Mouse (Mus musculus): ENCODE data around the gene Dennd2c. TPM values are rescaled to one million over a fixed set of nuclear protein-coding genes. Genes with fewer than 3 reads are reported as not detected.

Dennd2c gene
- polyA plus RNA-seq (2015; fragmentation: Nextera tagmentation; extraction: Ambion mirVana), result 6.4 TPM in 2 replicates

DNA sequence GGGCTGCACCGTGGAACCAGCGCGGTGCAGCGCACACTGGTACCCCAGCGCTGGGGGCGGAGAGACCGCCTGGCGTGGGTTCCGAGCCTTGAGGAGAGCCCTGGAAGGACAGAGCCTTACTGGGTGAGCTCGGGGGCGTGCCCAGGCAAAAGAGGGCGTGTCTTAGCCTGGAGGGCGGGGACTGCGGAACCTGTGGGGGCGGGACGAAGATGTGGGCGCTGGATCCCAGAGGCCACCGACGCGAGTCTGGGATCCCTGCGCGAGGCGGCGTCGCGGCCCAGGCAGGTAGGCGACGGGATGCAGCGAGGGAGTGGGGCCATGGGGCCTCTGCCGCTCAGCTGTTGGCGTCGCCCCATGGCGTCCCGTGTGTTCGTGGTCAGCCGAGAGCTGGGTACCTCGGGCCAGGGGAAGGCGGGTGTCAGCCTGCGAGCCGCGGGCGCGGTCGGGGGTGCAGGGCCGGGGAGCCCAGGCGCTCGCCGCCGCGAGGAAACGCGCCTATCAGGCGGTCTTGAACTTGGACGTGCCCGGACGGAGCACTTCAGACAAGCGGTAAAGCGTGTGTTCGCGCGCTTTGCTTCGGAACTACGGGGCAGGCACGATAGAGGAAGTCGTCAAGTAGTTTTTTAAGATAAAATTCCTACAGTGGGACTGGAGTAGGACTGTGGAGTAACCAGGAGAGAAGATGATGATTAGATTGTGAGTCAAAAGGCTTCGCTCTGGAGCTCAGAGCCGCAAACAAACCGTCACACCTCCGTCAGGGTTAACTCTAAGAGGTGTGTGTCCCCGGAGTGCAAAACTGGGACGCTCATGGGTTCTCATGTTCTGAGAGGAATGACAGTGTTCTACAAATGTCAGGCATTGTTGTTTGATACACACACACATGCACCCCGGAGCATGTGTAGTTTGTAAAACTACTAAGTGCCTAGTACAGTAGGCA, at the start of gene Dennd2c:
Gene Dennd2c, plus strand, starts transcription at position 151 of the 937 bp plus-strand sequence.

DNA sequence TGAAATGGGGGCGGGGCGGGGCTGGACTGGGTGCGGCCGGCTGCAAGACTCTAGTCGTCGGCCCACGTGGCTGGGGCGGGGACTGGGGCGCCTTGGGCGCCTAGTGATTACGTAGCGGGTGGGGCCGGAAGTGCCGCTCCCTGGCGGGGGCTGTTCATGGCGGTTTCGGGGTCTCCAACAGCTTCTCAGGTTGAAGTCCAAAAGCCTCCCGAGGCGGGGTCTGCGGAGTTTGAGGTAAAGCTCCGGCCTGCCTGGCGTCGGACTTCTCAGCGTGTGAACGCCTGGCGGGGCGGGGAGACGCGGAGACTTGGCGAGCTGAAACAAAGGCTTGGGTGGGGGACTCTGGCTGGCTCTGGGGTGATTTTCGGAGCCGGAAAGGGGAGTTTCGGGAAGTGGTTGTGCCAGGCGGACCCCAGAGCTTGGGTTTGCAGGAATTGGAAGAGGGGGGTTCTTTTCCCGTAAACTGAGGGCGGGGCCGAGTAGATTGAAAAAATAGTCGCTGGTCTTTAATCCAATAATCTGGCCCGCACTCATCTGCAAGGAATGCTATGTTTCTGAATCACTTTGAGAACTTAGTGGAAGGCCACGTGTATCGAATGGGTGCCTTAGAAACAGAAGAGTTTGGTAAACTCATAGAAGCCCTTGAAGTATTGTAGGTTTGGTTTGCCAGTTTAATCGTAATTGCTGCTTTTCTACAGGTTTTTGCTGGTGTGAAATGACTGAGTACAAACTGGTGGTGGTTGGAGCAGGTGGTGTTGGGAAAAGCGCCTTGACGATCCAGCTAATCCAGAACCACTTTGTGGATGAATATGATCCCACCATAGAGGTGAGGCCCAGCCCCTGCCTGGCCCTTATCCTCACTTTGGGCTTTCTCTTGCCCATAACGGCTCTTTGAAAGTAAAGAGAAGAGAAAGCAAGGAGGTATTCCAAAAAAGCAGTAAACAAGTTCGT, 43.9 kb upstream of the Dennd2c start, which contains the start of gene Nras:
Gene Nras, plus strand, starts transcription at position 79 of the 951 bp plus-strand sequence.

DNA sequence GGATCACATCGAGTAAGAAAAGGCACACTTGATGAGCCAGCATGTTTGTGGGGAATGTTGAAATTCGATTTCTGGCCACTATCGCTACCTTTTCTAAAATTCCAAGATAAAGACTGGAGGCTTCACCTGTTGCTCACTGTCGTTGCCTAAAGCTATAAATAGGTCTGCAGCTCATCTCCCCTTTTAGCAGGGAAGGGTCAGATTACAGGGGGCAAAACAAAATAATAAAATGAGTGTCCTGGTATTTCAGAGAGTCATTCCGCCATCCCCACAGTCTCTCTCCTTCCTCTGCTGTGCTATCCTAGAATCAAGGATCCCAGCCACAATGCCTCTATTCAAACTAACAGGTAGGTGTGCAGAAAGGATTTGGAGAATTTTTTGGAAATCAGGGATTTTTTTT, 28.6 kb upstream of the Dennd2c start, which contains the start of gene Ampd1:
Gene Ampd1, plus strand, starts transcription at position 244 of the 400 bp plus-strand sequence.

DNA sequence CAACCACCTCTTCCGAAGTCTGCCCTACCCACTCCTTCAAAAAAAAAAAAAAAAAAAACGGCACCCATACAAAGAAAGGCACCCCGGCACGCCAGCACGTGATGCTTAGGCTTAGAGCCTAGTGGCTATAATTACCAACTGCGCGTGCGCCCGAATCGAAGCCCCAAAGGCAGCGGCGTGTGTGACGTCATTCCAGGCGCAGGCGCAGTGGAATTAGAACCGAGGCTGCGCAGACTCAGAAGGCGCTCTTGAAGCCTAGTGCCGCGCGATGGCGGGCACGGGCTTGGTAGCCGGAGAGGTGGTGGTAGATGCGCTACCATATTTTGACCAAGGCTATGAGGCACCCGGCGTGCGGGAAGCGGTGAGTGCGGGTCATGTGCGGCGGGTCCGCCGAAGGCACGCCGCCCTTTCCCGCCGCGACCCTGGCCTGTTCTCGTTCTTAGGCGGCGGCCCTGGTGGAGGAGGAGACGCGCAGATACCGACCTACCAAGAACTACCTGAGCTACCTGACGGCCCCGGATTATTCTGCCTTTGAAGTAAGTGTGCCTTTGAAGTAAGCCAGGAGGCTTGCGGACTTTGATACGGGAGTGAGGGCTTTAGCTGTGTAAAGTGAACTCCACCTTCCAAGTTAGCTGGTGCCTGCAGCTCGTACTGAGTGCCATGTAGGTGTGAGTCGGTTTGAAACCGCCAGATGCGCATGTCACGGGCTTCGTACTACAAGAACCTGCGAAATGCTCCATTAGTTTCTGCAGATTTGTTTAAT, 69.3 kb downstream of the Dennd2c start, which contains the start of gene Bcas2:
Gene Bcas2, plus strand, starts transcription at position 151 of the 763 bp plus-strand sequence.

Other genes with a start within 250 kb of the Dennd2c start
- not detected in 2 replicates for gene Sycp1, start 166.5 kb upstream of the Dennd2c start, polyA plus RNA-seq (2015; fragmentation: Nextera tagmentation; extraction: Ambion mirVana)
- not detected in 2 replicates for gene Nr1h5, start 138.5 kb upstream of the Dennd2c start, polyA plus RNA-seq (2015; fragmentation: Nextera tagmentation; extraction: Ambion mirVana)
- gene Sike1, start 106.9 kb upstream of the Dennd2c start, polyA plus RNA-seq (2015; fragmentation: Nextera tagmentation; extraction: Ambion mirVana), result 23.1 and 29.0 TPM in 2 replicates
- gene Csde1, start 82.2 kb upstream of the Dennd2c start, polyA plus RNA-seq (2015; fragmentation: Nextera tagmentation; extraction: Ambion mirVana), result 120 and 123 TPM in 2 replicates
- gene Nras, start 44.3 kb upstream of the Dennd2c start, polyA plus RNA-seq (2015; fragmentation: Nextera tagmentation; extraction: Ambion mirVana), result 38.8 and 40.9 TPM in 2 replicates
- gene Ampd1, start 28.6 kb upstream of the Dennd2c start, polyA plus RNA-seq (2015; fragmentation: Nextera tagmentation; extraction: Ambion mirVana), result not detected in 2 replicates
- gene Bcas2, start 69.1 kb downstream of the Dennd2c start, polyA plus RNA-seq (2015; fragmentation: Nextera tagmentation; extraction: Ambion mirVana), result 158 and 163 TPM in 2 replicates
- 12.6 and 13.4 TPM in 2 replicates for gene Trim33, start 176.7 kb downstream of the Dennd2c start, polyA plus RNA-seq (2015; fragmentation: Nextera tagmentation; extraction: Ambion mirVana)